Comparison of ENCODE assay signal across 23 mouse cellular contexts in genomic region chr7:110606906-110607305, GRCm38 (mm10).
"Had no signal": no experiment of that assay in that cellular context is flagged by ENCODE, and none has a peak within 500 bp of the region (broad histone marks: within the 10 kb centered on the region; RNA-seq: fewer than 3 reads in every experiment).

No protein-coding gene starts in this region.

- H3K4me2 ChIP-seq: limb, embryonic 13.5 days; liver, embryonic 12.5 days; lung, embryonic 14.5 days; midbrain, embryonic 13.5 days; neural tube, embryonic 12.5 days; neural tube, embryonic 15.5 days; stomach, embryonic 15.5 days had no signal

- H3K9ac ChIP-seq: limb, embryonic 13.5 days; liver, embryonic 12.5 days; lung, embryonic 14.5 days; midbrain, embryonic 13.5 days; neural tube, embryonic 12.5 days; neural tube, embryonic 15.5 days; stomach, embryonic 15.5 days had no signal

- DNase-seq: kidney, adult 18-20 months; kidney, adult 9 months; kidney, postnatal 25 days; layer of hippocampus, adult 9-11 months; liver; lung, embryonic 14.5 days; retina, postnatal 1 day; right cerebral cortex, postnatal 25 days; spleen, adult 18-20 months; thymus, adult 18-20 months; thymus, postnatal 36 days had no signal

- H3K4me3 ChIP-seq: layer of hippocampus, adult 2 months; limb, embryonic 10.5 days; limb, embryonic 13.5 days; liver, embryonic 12.5 days; megakaryocyte, embryonic 14.5 days; midbrain, embryonic 10.5 days; midbrain, embryonic 13.5 days; neural tube, embryonic 12.5 days; neural tube, embryonic 15.5 days; stomach, embryonic 15.5 days had no signal

- H3K9me3 ChIP-seq: limb, embryonic 10.5 days; liver, embryonic 12.5 days; midbrain, embryonic 10.5 days; midbrain, embryonic 13.5 days; neural tube, embryonic 12.5 days; neural tube, embryonic 15.5 days; stomach, embryonic 15.5 days had no signal

- H3K27ac ChIP-seq: layer of hippocampus, adult 2 months; limb, embryonic 10.5 days; limb, embryonic 13.5 days; liver, embryonic 12.5 days; macrophage; midbrain, embryonic 10.5 days; midbrain, embryonic 13.5 days; neural tube, embryonic 12.5 days; neural tube, embryonic 15.5 days; stomach, embryonic 15.5 days had no signal

- H3K4me1 ChIP-seq: limb, embryonic 10.5 days; liver, embryonic 12.5 days; megakaryocyte, embryonic 14.5 days had no signal

- H3K27me3 ChIP-seq: limb, embryonic 13.5 days; midbrain, embryonic 13.5 days; neural tube, embryonic 12.5 days; neural tube, embryonic 15.5 days; stomach, embryonic 15.5 days had no signal

- H3K36me3 ChIP-seq: limb, embryonic 13.5 days; liver, embryonic 12.5 days; midbrain, embryonic 10.5 days; midbrain, embryonic 13.5 days; neural tube, embryonic 12.5 days; neural tube, embryonic 15.5 days; stomach, embryonic 15.5 days had no signal

- ATAC-seq: liver, embryonic 12.5 days; lung, postnatal 0 days; midbrain, embryonic 13.5 days had no signal
